Mouse (Mus musculus) heart, adult 18-20 months (tissue): ENCODE results near the gene Ctrc. TPM values are rescaled to one million over a fixed set of nuclear protein-coding genes. Genes with fewer than 3 reads are reported as not detected.

Experiments used
- DNase-seq, 2 experiments: peaks; one replicate each; pipeline ENCODE4 v3.0.0; 2021 to 2022; ENCODE audit warnings: mixed read lengths in 1 of 2
- long read RNA-seq, 2 experiments: library from polyadenylated mRNA; stranded (forward); transcript quantifications; one replicate each; pipeline ENCODE4 v2.0.0; 2021
- total RNA-seq, 2 experiments: library from RNA; stranded (reverse); gene quantifications; 2 replicates each; pipeline ENCODE4 v1.2.3; 2021

Gene Ctrc
- not detected for total RNA-seq
- long read RNA-seq, experiment 1 = 0 reads
- long read RNA-seq, experiment 2 = 0 reads

DNA sequence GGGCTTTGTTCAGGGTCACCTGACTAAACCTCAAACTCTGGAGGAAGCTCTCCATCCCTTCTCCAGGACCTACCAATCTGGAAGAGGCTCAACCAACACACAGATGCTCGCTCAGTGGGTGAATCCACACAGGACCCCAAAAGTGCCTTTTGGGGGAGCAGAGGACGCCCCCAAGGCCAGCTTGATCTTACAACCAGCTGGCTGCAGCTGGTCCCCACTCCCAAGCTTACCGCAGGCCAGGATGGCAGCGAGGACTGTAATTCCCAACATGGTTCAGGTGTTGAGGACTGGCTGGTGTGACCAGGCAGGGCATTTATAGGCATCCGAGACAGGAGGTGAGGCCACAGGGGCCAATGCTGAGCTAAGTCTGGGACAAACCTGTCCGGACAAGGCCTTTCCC lies at the start of gene Ctrc:
Gene Ctrc (minus strand): TSS at position 361 of the 400 bp plus-strand sequence.
- no peak for DNase-seq

- peak; percentile 26 to 30 for DNase-seq
Measured at GRCm38 (mm10) chr4:141895772-141896171, 49.6 kb upstream of the Ctrc start.

DNA sequence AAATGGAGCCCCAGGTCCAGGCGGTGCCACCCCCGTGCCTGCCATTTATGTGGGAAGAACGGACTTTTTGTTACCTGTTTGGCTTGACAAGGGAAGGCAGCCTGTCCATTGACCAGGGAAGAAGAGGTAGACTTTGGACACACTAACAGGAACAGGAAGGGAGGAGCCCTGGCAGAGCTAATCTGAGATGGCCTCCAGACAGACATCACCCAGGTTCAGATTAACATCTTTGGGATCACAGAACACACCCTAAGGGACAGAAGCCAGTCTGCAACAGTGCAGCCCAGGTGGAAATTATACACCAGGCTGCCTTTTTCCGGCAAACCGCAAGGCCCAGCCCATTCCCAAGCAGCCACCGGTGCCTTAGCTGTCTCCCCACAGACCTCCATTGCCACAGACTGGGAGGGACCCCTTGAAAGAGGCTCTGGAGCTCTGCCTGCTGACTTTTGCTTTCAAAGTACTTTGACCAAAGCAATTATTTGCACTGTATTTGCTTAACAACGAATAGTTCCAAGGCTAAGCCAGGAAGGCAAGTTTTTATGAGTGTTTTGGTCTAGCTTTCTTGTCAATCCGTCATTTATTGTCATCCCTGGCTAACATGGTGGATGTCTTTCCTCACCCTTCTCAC lies 47.1 kb upstream of the Ctrc start:
- DNase-seq = no peak

DNA sequence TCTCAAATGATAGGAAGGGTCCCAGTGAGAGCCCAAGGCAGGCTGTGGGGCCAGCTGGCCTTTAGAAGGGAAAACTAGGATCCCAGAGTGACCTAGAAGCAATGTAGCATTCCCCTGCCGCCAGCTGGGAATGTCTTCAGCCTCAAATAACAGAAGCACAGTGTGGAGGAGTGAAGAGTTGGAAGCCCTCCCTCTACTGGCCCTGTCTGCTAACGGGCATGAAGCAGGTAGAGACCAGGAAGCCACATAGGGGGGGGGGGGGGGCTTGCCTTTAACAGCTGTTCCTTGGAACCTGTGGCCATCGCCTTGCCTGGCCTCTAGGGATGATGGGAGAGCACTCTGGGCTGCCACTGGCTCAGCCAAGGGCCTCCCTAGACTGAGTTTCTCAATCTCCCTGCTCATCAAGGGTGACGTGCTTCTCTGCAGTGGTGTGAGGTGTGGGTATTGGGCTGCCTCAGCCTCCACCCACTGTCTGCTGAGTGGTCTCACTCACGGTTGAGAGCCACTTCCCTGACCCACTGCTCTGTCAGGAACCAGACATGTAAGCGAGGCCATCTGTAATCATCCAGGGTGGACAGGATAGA lies 40.3 kb upstream of the Ctrc start:
- no peak for DNase-seq

DNA sequence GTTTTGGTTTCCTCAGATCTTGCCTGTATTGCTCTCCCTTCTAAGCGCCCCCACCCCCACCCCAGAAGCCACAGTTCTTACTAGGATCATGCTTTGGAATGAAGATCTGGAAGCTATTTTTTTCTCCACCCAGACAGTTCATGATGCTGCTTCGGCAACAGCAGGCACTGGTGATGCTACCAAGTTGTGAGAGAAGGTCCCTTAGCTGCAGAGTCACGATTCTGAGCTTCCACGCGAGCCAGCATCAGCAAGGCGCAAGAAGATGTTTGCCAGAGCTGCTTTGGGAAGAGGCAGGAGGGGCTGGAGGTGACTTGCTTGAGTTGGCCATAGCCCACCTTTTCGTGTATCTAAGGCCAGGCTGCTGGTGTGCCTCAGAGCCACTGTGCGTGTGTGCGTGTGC lies 39.3 kb upstream of the Ctrc start:
- DNase-seq = no peak

DNA sequence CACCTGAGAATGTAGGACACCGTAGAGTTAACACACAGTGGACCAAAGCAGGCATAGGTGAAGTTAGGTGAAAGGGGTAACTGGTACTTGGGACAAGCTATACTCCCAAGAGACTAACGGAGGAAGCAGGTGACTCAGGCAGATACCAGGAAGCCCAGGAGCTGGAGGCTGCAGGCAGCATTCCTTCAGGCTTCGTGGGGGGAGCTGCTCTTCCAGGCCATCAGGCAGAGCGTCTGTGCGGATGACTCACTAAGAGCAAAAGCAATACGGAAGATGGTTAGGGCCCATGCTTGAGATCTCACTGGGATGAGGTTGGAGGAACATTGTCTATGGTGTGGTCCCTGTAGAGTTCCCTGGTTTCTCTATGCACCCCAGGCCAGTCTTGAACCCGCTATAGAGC lies 36.7 kb upstream of the Ctrc start:
- no peak for DNase-seq

GRCm38 (mm10) chr4:141881950-141882349 lies 35.8 kb upstream of the Ctrc start:
- peak; percentile 50 to 59 for DNase-seq

GRCm38 (mm10) chr4:141881289-141881914 lies 35.2 kb upstream of the Ctrc start:
- DNase-seq = no peak

- no peak for DNase-seq
Measured at GRCm38 (mm10) chr4:141879875-141880274, 33.7 kb upstream of the Ctrc start.

DNA sequence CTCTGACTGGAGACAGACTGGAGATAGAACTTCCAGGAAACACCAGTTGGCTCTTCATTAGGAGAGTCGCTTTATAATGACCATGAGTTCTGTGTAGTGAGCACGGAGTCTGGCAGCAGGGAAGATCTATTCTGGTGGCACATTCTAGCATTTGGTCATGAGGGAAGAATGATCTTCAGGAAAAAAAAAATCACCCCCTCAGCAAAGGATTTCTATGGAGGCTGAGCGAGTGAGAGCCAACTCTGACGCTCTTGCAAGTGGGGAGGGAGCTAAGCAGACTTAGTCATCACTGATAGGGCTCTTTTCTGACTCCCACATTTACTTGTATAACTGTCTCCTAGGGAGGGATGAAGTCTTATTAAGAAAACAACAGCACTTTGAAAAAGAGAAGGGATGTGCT lies 32.9 kb upstream of the Ctrc start:
- DNase-seq = no peak

GRCm38 (mm10) chr4:141878621-141879020 lies 32.5 kb upstream of the Ctrc start:
- no peak for DNase-seq

- no peak for DNase-seq
Measured at GRCm38 (mm10) chr4:141875481-141876108, 29.4 kb upstream of the Ctrc start.

GRCm38 (mm10) chr4:141874601-141875460 lies 28.7 kb upstream of the Ctrc start, which contains the start of gene Efhd2:
TSS of gene Efhd2 (minus strand) at chr4:141874920.
- peak; percentile 91 for DNase-seq

GRCm38 (mm10) chr4:141874111-141874600 lies 28.0 kb upstream of the Ctrc start:
- no peak for DNase-seq

DNA sequence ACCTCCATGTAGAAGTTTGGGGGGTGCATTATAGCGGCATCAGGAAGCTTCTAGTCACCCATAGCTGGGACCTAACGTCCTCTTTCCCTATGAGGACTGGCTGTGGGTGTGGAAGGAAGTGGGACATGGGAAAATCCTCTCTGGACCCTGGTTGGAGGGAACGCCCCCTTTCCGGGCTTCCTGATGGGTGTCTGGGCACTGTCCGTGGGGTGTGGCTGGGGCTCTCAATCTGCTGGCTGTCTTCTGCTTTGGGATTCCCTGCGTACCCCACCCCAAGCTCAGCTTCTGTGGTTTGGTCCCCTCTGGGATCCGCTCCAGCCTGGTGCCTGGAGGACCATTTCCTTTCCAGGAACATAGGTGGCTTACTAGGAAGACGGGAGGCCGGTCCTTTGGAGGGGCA lies 26.8 kb upstream of the Ctrc start:
- peak; percentile 58 to 62 for DNase-seq

DNA sequence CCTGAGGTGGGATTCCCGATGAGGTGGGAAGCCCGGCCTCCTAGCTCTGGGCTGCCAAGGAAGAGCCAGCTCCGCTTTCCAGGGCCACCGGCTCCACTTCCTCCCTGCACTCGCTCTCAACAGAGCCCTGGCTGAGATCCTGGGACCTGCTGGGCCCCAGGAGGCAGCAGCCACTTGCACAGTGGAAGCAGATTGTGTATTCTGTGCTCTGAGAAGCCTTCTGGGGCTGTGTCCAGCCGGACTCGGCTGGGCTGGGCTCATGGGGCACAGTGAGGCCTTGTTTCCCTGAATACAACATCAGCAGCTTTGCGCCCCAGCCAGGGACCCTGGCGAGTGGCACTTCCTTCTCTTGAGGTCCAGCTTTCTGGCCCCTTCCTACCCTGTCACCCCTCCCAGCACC lies 25.8 kb upstream of the Ctrc start:
- DNase-seq = peak in 1 of 2 experiments; percentile 61

- peak in 1 of 2 experiments; percentile 29 for DNase-seq
Measured at GRCm38 (mm10) chr4:141871333-141871725, 25.2 kb upstream of the Ctrc start.

DNA sequence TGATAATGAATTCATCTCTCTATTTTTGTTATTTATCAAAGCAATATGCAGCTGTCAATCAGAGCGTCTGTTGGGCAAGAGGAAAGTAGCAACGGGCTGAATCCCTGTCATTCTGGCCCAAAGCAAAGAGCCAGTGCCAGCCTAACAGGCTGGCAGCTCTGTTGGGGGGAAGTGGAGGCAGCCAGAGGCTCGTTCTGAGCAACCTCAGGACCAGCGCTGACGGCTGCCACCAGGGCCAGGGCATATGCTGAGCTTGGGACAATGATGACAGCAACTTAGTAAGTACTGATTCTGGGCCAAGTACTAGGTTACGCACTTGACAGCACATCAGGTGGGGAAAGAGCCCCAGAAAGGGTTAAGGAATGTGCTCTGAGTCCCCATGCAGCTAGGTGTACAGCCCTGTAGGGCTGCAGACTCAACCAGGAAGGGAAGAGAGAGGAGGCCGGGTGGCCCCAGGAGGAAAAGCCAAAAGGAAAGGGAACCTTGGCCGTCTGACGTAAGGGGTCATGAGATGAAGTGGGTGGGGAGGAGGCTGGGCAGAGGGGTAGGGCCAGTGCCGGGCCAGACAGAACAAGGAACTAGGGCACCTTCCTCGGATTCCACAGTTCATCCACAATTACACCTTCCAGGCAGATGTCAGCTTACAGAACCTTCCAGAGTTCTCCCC lies 24.6 kb upstream of the Ctrc start:
- DNase-seq = peak; percentile 61 to 83

- DNase-seq = no peak
Measured at GRCm38 (mm10) chr4:141869436-141870215, 23.5 kb upstream of the Ctrc start.

DNA sequence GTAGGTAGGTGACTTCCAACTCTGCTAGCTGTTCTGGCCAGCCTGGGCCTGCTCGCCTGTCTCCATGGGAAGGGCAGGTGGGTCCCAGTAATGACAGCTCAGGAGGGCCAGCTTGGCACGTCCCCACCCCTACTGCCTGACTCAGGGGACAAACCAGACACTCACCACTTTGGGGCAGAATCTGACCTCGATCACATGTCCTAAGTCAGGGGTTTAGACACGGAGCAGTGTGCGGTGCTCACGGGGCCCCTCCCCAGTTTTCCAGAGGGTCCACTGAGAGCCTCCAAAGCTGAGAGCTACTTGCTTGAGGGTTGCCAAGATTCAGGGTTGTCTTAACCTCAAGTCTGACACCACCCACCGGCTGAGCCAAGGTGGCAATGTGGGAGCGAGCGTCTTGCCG lies 21.9 kb upstream of the Ctrc start:
- no peak for DNase-seq

DNA sequence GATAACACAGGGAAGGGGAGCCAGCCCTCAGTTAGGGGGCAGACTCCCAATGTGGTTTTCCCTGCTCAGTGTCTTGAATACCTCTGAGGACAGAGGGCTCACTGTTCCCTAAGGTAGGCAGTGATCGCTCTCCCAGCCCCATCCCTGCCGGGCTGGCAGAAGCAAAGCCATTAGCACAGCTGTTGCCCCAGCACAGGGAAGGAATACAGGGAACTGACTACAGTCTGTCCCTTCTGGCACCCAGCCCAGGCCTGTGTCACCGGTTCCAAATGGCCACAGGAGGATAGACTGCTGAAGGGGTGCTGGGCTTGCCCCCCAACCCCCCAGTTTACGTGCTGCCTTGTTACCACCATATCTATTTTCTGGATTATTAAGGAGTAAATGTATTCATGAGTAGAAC lies 21.3 kb upstream of the Ctrc start:
- DNase-seq = peak; percentile 74 to 80
